Comparison of ENCODE assay signal across 25 mouse cellular contexts in genomic region chr10:72713754-72714153, GRCm38 (mm10).
"Had no signal": no experiment of that assay in that cellular context is flagged by ENCODE, and none has a peak within 500 bp of the region (broad histone marks: within the 10 kb centered on the region; RNA-seq: fewer than 3 reads in every experiment).

No protein-coding gene starts in this region.

- H3K27ac ChIP-seq: heart, adult 2 months; heart, embryonic 13.5 days; heart, embryonic 15.5 days; hindbrain, embryonic 13.5 days; hindbrain, embryonic 15.5 days; hindbrain, postnatal 0 days; kidney, embryonic 15.5 days; kidney, postnatal 0 days; left cerebral cortex, adult 2 months; limb, embryonic 10.5 days; limb, embryonic 12.5 days had no signal

- DNase-seq: gastrocnemius, postnatal 14 days; gastrocnemius, postnatal 36 days; heart, adult 11 months; heart, adult 2 months; heart, postnatal 14 days; heart, postnatal 36 days; kidney, adult 11 months; kidney, adult 2 months; kidney, adult 9 months; kidney, postnatal 14 days; kidney, postnatal 36 days; layer of hippocampus, adult 9-11 months; liver had no signal

- H3K4me2 ChIP-seq: heart, embryonic 11.5 days; heart, embryonic 13.5 days; heart, embryonic 15.5 days; hindbrain, embryonic 13.5 days; hindbrain, embryonic 15.5 days; kidney, embryonic 15.5 days; limb, embryonic 12.5 days had no signal

- H3K9ac ChIP-seq: heart, embryonic 13.5 days; heart, embryonic 15.5 days; hindbrain, embryonic 13.5 days; hindbrain, embryonic 15.5 days; kidney, embryonic 15.5 days; limb, embryonic 12.5 days had no signal

- H3K4me3 ChIP-seq: heart, adult 2 months; heart, embryonic 13.5 days; heart, embryonic 15.5 days; hindbrain, embryonic 13.5 days; hindbrain, embryonic 15.5 days; kidney, embryonic 15.5 days; left cerebral cortex, adult 2 months; limb, embryonic 10.5 days; limb, embryonic 12.5 days had no signal

- H3K9me3 ChIP-seq: heart, embryonic 13.5 days; heart, embryonic 15.5 days; hindbrain, embryonic 13.5 days; hindbrain, embryonic 15.5 days; kidney, embryonic 15.5 days; limb, embryonic 10.5 days; limb, embryonic 12.5 days had no signal

- H3K36me3 ChIP-seq: heart, embryonic 13.5 days; heart, embryonic 15.5 days; hindbrain, embryonic 13.5 days; hindbrain, embryonic 15.5 days; kidney, embryonic 15.5 days; limb, embryonic 10.5 days; limb, embryonic 12.5 days had no signal

- H3K27me3 ChIP-seq: heart, embryonic 13.5 days; heart, embryonic 15.5 days; hindbrain, embryonic 13.5 days; hindbrain, embryonic 15.5 days; kidney, embryonic 15.5 days; limb, embryonic 12.5 days had no signal

- H3K4me1 ChIP-seq: heart, embryonic 13.5 days; heart, embryonic 15.5 days; hindbrain, embryonic 13.5 days; hindbrain, embryonic 15.5 days; kidney, embryonic 15.5 days; limb, embryonic 10.5 days; limb, embryonic 12.5 days had no signal

- ATAC-seq: hindbrain, postnatal 0 days; intestine, embryonic 16.5 days had no signal
